Mouse (Mus musculus) embryo, embryonic 10 days (tissue): ENCODE measurements at regions not wholly inside any gene's neighbourhood (a gene's known extent, or its start where the extent isn't known, plus 50 kb on each side); places are given as distances from the start of the nearest gene placed in this dataset.
"Not testable (repeated sequence)": the region's sequence is repeated elsewhere in the genome, so short reads cannot be mapped to it uniquely, and the experiment has no call there.

Experiments
- DNase-seq: peaks from one replicate; pipeline ENCODE4 v3.0.0-alpha.2; 2015; ENCODE audit warnings: low spot score

DNA sequence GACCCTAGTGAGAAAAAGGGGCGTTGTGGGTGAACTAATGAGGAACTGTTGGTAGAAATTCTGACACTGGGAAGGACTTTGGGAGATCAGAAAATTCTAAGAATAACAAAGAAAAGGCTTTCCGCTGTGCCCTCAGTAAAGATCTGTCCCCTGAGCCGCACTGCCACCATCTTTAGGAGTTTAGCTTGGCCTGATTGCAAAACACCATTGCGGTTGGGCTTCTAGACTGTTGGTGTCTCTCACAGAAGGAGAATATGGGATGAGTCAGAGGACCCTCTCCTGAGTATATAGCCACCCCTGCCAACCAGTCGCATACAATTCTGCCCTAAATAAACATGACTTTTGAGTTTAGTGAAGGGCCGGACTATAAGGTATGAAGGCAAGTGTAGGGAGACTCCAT is 147.5 kb upstream of the Nrip1 start:
- no peak for DNase-seq

DNA sequence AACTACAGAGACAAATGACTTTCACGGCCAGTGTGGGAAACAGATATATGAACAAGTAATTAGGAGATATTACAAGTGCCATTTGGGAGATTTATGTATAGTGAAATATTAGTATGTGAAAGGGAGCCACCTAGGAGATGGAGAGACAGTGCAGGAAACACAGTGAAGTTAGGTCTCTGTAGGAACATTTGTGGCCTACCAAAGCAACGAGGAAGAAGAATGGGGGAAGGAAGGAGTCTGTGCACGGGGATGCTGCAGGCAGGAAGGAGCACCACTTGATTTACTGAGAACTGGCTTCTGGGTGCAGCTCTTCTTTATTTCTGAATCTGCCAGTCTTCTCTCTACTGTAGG is 147.0 kb upstream of the Nrip1 start:
- DNase-seq = no peak

DNA sequence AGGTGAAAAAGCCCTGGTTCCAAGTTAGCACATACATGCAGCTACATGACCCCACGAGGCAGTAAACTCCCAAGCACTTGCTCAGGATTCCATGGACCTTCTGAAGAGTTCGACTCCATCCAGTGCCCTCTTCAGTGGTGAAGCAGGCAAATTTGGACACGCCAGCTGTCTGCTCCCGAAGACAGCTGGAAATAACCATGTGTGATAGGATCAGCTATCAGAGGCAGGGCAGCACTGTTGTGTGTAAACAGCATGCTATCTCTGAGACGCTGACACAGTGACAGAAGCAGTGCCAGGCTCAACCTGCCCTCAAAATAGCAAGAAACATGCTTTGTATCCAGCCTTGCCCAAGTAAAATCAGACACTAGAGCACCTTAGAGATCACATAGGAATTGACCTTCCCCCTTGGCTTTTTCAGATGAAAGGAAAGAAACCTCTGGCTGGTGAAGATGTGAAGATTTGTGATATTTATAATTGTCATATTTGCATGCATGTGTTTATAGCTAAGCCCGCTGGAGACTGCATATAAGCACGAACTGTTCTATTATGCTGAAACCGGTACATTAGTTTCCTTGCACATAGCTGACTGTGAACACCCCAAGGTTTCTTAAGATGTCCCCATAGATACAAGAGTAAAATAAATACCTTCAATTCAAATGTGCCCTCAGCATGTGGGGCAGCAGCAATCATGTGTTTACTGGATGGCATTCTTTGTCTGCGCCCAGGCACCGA is 146.4 kb upstream of the Nrip1 start:
- no peak for DNase-seq

DNA sequence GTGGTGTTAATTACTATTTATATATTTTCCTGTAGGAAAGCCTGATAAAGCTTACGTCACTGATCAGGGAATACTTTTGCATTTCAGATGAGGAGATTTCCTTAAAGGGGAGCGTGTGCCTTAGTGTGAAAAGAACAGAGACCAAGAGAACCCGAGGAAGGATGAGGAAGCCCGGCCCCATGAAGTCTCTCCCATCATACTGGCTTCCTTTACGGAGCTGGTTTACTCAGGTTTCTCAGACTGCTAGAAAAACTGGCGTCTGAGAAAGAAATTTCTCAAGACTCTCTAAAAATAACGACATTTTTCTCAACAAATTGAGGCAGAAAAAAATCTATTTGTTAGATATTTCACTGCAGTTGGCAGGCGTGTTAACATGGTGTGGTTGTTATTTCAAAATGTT is 137.2 kb upstream of the Nrip1 start:
- DNase-seq = no peak

DNA sequence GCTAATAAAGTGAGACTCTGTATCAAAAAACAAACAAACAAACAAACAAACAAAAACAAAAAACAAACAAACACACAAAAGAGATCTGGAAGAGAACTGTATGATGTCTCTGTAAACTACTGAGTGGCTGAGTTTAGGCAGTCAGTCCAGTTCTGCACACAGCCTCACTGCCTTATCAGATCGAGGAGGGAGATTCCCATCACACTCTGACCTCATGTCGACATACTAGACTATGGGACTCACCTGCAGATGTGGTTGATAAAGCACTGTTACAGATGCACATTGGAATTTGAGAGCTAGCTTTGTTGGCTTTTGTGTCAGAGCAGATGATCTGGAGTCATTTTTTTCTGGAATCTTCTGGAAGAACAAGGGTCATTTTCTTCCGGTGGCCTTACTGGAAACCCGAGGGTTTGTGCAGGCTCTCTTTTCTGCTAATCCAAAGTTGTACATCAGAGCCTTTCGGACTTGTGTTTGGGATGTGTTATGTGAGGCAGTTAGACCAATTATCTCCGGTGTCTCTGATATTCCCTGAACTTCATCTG is 135.6 kb upstream of the Nrip1 start:
- DNase-seq = no peak

DNA sequence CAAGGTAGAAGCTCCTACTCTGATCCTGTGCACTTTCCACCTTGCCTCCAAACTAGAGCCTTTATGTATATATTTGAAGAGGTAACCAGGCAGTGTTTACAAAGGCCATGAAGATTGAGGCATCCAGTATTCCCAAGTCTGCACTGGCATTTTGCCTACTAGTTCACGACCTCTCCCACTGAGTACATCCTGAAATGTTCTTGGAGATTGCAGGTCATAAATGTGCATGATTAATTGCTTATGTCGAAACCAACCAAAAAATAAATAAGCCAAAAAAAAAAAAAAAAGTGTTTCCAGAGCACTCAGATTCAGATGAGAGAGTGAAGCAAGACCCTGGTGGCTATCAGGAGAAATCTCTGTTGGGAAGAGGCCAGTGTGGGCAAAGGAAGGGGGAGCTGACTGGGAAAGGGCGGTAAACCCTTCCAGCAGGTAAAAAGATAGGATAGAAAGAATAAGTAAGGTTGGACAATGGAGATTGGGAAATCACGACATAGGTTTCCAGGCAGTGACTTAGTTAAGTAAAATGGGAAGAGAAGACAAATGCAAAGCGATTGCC is 133.6 kb upstream of the Nrip1 start:
- DNase-seq = no peak

DNA sequence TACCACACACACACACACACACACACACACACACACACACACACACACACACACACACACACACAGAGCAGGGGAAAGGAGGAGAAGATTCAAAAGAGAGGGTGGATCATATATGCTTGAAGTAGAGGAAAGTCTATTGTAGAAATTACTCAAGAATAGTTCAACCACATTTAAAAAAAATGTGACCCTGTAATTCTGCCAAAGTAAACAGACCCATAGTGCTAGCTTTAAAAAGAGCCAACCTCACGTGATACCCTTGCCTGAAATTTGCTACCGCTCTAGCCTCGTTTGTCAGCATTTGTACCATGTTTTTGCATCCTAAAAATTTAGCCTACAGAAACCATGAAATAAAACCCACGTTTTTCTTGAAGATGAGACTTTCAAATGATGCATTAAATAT is 132.6 kb upstream of the Nrip1 start:
- DNase-seq = no peak

DNA sequence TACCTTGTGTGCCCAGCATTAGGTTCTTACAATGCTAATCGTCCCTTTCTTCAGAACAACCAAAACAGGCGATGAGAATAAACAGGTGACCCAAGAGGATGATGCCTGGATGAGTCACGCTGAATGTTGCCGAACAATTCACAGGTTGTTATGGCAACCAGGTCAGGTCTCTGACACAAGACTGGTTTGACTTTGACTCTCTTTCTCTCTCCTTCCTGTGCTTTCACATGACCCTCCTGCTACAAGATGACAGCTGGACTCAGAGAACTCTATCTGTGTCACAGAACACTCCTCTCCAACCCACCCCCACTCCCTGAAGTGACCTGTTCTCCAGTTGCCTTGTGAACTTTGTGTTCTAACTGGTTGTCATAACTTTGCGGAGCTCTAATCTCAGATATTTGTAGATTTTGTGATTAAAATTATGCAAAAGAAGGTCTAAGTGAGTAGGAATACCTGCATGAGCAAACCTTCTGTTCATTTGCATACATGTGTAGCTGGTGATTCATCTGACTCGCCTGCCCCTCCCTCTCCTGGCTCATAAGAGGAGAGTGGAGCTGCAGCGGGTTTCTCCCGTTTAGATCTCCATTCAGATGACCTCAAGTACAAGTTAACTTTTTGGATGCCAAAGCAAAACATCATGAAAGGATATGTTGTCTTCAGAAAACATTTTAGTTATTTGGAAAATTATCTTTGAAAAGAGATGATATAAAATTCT is 126.2 kb upstream of the Nrip1 start:
- no peak for DNase-seq

DNA sequence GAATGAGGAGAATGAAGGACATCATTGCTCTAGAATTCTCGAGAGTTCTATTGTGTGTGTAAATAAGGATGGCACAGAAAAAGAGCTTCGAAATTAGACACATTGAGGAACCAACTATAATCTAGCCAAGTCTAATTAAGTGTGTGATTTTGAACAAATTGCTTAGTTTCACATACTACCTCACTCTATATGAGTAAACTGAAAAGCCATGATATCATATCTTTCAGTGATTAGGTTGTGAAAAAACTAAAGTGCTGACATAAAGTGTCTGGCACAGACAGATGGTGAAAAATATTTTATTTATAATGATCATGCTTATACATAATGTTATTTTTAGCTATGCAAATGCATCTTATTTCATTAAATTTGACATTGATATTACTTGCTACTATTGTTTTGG is 124.6 kb upstream of the Nrip1 start:
- no peak for DNase-seq

DNA sequence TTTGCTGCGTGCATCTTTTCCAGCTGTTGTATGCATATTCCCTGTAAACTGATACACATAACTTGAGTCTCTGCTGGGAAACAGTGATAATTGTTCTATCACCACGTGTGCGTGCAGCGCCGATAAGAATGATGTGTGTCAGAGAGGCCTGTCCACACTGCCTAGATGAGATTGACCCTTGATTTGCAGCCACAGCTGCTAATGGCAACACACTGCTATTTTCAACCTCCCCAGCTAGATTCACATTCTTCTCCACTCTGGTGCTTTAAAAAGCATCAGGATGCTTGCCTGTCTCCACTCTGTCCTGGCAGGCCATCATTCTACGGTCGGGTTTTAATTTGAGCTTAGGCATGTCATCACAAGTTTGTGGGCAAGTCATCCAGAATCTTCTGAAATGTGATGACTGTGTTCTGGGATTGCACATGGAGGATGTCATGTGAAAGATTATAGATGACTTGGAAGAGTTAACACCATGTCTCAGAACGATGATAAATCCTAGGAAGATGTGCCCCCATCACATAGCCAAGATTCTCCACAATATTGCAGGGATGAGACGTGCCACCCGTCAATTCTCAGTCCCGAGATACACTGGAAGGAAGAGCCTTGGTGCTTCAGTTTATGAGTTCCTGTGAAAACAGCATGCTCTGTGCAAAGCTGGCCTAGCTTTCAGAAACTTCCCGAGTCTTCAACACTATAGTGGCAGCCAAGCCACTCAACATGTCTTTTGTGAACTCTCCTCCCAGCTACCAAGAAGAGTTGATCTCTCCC is 123.6 kb upstream of the Nrip1 start:
- no peak for DNase-seq

DNA sequence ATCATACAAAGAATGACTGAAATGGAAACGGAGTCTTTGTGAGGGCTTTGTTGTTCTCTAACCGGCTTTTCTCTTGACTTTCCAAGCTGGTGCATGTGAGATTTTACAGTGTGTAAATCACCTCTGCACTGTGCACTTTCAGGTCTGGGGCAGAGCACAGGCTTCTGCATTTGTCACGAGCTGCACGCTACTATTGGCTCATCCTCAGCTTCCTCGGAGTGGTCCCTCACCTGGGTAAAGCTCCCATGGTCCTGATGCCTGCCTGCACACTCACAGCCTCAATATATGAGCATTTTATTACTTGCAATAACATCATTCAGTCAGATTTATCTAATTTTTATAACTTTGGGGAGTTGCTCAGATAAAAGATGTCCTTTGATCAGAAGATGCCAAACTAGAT is 109.8 kb upstream of the Nrip1 start:
- DNase-seq = no peak

DNA sequence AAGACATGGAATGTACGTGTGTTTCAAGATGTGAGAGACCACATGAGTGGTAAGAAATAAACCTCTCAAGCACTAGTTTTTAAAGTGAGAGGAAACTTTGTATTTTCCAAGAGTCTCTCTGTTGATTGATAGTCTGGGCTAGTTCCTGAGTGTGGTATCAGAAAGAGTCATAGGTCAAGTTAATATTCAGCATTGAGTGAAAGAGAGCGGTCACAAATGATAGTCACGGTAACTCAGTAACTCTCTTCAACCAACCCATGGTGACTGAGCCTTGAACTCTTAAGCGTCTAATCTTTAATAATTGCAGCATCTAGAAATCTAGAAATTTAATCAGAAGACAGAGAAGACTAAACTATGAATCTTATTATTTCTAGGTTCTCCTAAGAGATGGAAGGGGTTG is 108.3 kb upstream of the Nrip1 start:
- DNase-seq = no peak

DNA sequence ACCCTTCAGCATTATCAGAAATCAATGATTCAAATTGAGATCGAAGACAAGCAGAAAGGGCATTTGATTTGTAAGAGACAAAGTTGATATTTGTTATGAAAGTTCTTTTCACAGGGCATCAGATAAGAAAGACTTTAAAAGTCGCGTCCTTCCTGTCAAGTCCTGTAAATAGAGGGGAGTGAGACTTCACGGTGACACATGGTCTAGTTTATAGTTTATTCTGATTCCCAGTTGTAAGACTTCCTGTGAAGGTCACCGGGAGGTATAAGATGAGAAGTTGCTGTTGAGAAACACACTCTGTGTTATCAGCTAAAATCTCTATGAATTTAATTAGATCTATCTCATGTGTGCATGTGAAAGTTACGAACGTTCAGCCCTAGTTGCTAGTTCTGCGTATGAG is 103.8 kb upstream of the Nrip1 start:
- no peak for DNase-seq

DNA sequence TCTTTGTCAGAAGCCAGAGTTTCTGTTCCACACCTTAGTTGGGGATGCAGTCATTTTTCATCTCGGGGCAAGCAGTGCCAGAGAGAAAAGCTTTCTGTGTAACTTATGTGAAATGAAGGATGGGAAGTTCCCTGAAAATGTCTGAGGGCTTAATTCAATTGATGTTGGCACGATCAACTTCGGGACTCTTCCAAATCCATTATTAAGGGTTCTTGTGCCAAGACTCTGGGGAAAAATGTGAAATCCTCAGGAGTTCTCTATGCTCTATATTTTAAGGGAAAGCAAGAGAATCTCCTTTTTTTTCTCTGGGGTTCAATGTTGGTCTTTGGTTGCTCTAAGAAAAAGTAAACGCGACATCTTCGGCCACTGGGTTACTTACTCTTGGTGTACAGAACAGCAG is 100.9 kb upstream of the Nrip1 start:
- DNase-seq = no peak

DNA sequence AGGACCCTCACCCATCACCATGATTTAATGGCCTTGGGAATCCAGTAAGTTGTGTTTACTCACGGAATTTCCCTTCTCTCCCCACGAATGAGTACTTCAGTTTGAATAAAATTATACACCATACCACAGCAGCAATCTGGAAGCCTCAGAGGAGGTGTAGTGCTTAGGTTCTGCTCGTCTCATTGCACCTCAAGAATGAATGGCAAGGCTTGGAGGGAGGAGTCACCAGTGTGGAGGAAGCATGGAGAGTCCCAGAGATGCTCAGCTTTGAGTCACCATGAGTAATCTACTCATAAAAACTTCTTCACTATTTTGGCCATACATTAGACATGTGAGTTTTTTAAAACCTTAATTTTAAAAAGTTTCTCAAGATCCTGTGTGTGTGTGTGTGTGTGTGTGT is 98.8 kb upstream of the Nrip1 start:
- DNase-seq = no peak

DNA sequence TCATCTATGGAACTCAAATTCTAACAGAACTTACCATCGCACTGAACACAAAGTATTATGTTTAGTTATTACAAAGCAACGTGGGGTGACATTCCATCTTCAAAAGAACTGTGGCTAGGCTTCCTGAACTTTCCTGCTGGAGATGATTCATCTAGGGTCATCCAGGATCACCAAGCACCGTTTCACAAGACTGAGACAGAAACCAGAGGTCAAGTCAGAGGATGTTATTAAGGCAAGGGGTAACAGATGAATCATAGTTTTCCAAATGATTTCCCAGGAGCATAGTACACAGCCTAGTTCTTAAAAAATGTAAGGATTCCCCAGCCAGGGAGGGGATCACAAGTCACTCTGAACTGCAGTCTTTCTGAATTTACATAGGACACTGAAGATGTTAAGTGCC is 97.5 kb upstream of the Nrip1 start:
- no peak for DNase-seq

DNA sequence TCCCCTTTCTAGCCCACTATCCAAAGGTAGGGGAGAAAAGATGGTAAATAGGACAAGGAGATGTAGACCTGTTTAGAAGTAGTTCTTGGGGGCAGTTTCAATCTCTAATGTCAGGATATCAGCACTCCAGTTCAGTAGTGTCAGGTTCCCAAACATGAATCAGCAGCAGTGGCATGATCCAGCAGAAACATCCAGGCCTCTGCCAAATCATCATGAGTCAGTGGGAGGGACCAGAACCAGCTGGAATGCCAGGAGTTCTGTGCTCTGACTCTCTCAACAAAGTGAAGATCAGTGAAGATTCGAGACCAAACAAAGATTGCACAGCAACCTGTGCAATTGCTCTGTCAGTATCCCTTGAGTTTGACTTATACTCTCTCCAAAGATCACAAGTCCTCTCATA is 85.9 kb upstream of the Nrip1 start:
- DNase-seq = no peak

DNA sequence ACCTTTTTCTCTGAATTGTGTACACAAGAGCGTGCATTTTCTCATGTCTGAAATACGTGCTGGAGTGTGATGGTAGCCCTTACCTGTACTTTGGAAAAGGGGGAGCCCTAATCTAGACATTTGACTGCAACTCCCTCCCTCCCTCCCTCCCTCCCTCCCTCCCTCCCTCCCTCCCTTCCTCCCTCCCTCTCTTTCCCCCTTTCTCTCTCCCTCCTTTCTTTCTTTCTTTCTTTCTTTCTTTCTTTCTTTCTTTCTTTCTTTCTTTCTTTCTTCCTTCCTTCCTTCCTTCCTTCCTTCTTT is 82.6 kb upstream of the Nrip1 start:
- DNase-seq = not testable (repeated sequence)

DNA sequence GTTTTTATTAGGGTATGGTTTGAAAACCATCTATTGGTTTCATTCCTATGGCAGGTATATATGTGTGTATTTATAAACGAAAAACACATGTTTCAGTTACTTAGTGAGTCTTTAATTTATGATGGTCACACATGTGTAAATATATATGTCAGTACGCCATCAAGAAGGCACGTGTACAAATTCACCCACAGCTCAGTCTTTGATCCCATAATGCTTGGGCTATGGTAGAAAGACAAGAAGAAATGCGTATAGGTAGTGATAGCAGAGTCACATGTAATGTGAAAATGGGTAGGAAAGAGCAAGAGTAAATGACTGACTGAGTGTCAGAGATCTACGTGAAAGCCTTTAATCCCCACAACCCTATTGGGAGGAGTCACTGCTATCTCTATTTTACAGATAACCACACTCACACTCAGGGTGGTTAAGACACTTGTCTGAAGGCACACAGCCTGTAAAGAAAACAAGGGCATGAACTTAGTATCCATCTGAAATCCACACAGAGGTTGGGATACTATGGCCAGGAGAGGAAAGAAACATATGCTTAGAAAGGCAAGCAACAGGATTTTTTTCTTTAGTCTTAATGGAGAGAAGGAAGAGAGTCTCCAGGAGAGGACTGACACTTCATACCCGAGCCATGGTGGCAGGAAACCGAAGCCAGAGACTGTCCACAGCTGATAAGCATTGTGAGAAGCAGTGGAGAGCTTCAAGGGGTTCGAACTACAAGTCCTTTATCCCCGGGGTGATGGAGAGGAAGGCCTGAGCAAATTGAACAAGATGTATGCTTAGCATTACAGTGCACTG is 82.1 kb upstream of the Nrip1 start:
- no peak for DNase-seq

DNA sequence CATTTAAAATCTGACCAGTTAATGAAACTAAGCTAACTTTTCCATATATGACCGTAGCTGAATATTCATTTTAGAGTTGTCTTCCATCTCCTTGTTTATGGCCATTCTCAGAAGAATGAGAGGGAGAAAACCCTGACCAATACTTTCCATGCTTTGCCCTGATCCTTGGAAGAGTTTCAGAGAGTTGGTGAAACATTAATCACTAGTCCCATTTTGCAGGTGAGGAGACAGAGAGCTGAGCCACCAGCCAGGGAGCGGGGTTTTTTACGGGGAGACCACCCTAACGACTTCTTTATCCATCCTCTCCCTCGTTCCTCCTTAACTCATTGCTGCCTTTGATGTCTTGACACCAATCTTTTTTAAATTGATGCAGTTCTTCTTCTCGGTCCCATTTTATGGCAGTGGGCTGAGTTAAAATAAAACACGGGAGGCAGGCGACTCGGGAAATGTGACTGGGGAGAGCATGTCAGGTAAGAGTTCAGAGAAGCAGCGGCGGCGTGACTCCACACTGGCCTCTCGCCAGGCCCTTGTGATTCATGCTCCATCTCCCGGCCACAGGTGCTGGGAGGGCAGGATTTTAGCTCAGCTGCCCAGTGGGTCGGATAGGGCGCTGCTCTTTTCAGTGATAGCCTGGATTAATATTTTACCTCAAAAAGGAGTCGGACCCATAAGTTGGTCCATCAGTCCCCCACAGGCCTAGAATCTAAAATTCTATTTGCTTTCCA is 81.3 kb upstream of the Nrip1 start:
- no peak for DNase-seq

DNA sequence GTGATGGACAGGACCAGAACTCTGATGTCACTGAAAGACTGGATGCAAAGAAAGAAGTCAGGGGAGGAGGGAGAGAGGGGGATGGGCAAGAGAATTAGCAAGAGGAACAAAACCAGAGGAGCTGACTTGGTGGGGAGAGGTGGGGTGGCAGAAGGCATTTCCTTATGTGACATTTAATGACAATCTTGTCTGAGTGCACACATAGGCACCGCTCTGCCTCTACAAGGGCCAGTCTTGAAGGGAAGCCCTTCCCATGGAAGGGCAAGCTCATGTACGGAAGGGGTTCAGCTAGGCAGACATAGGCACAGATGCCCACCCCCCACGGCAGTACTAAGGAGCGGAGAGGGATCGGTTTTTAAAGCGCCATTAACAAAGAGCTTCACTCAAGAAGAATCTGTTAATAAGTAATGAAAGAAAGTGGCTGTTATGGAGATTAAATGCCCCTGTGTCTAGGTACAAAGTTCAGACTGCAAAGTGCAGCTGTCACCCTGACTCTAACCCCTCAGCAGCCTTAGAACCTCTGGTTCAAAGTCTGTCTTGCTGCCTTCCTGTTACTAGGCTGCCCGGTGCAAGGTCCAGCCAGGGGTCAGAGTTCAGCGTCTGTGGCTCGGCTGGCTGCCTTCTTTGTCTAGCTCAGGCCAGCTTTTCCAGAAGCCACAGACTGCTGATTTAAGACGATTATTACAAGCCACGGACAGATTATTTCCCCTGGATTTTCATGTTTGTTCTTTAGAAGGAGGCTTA is 80.0 kb upstream of the Nrip1 start:
- DNase-seq = peak; percentile 93
